Mouse (Mus musculus) lung, postnatal 36 days (tissue): ENCODE results near the gene Cyb561.
A peak's percentile ranks its signal among the peaks of the same experiment; 100 is the strongest.

Experiments
- DNase-seq: peaks from one replicate; pipeline ENCODE4 v3.0.0; 2022; ENCODE audit warnings: mixed read lengths

Cyb561 gene

GRCm38 (mm10) chr11:105920098-105920785, 32.9 kb downstream of the Cyb561 start:
- no peak for DNase-seq

GRCm38 (mm10) chr11:105913580-105913979, 39.6 kb downstream of the Cyb561 start:
- no peak for DNase-seq

GRCm38 (mm10) chr11:105911592-105912375, 41.4 kb downstream of the Cyb561 start:
- peak; percentile 95 for DNase-seq

GRCm38 (mm10) chr11:105911149-105911548, 42.0 kb downstream of the Cyb561 start:
- no peak for DNase-seq

GRCm38 (mm10) chr11:105909617-105910016, 43.5 kb downstream of the Cyb561 start:
- DNase-seq, result no peak

- DNase-seq, result no peak
Observed at GRCm38 (mm10) chr11:105908926-105909325, 44.2 kb downstream of the Cyb561 start.

- no peak for DNase-seq
Observed at GRCm38 (mm10) chr11:105907381-105907780, 45.8 kb downstream of the Cyb561 start.

- peak; percentile 79 for DNase-seq
Observed at GRCm38 (mm10) chr11:105905529-105906213, 47.5 kb downstream of the Cyb561 start.

- DNase-seq, result peak; percentile 67
Observed at GRCm38 (mm10) chr11:105902956-105903355, 50.2 kb downstream of the Cyb561 start.

- DNase-seq, result no peak
Observed at GRCm38 (mm10) chr11:105901501-105901900, 51.6 kb downstream of the Cyb561 start.

GRCm38 (mm10) chr11:105899151-105899550, 54.0 kb downstream of the Cyb561 start:
- DNase-seq, result no peak

GRCm38 (mm10) chr11:105887281-105887680, 65.9 kb downstream of the Cyb561 start:
- DNase-seq, result no peak

- no peak for DNase-seq
Observed at GRCm38 (mm10) chr11:105885558-105885957, 67.6 kb downstream of the Cyb561 start.
